Mouse (Mus musculus) ES-Bruce4 (cell line): ENCODE data around the gene Stk17b.
A peak's percentile ranks its signal among the peaks of the same experiment; 100 is the strongest.
"Not testable (repeated sequence)": the region's sequence is repeated elsewhere in the genome, so short reads cannot be mapped to it uniquely, and the experiment has no call there.

Experiments used
- CTCF ChIP-seq: IDR thresholded peaks from one replicate; pipeline ENCODE4 v1.8.1; 2011; ENCODE audit warnings: low read depth, low read length
- EP300 ChIP-seq: IDR thresholded peaks from 2 replicates; pipeline ENCODE4 v1.6.1; 2011; ENCODE audit warnings: low read depth, low read length; ENCODE audit not compliant: insufficient read depth
- POLR2A ChIP-seq: IDR thresholded peaks from one replicate; pipeline ENCODE4 v1.8.1; 2011; ENCODE audit warnings: low read length; ENCODE audit not compliant: insufficient read depth

- TF ChIP-seq POLR2A, CTCF: not testable (repeated sequence)
- TF ChIP-seq EP300: peak; percentile 98
These were observed 35.1 kb downstream of the Stk17b start for GRCm38 (mm10) chr1:53749881-53750385.
